Mouse (Mus musculus): Measurements from ENCODE around the gene H2-T3. TPM values are rescaled to one million over a fixed set of nuclear protein-coding genes. Genes with fewer than 3 reads are reported as not detected.
"Not testable (repeated sequence)": the region's sequence is repeated elsewhere in the genome, so short reads cannot be mapped to it uniquely, and the experiment has no call there.

Gene H2-T3
- polyA plus RNA-seq, 1 experiment from 2014 or later: not detected

DNA sequence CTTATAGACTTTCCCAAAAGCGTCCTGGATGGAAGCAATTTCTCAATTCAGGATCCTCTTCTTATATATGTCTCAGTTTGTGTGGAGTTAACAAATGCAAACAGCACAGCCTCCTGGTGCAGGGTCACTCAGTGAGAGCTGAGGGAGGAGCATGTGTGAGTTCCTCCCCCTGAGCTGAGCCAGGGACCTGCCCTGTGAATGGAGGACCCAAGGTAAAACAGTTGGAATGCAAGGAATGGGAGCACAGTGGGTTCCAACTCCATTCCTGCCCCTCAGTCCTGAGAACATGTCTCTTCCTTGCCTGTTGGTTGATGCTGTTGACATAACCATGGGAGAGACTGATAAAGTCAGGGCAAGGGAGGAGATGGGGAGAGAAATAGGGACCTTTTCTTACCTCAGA lies 21.0 kb downstream of the H2-T3 start:
- not testable (repeated sequence) for H3K27ac ChIP-seq (ENCODE audit: low read depth, low read length); H3K4me2 ChIP-seq (ENCODE audit: low read depth); DNase-seq (ENCODE audit: low spot score); ATAC-seq (ENCODE audit: insufficient read depth, low FRiP score, low TSS enrichment); H3K9ac ChIP-seq (ENCODE audit: low read length); H3K4me1 ChIP-seq (ENCODE audit: control insufficient read depth, insufficient read depth, low read length); H3K9me3 ChIP-seq (ENCODE audit: control insufficient read depth, low read length); H3K36me3 ChIP-seq (ENCODE audit: control insufficient read depth, insufficient read depth, low read length); H3K4me3 ChIP-seq (ENCODE audit: low read depth, low read length)
- peaks cover 56% of the 10 kb centered on the region for H3K27me3 ChIP-seq (ENCODE audit: control insufficient read depth, insufficient read depth, low read length)
- WGBS: no CpG with 5 or more reads among the region's 1 CpGs

DNA sequence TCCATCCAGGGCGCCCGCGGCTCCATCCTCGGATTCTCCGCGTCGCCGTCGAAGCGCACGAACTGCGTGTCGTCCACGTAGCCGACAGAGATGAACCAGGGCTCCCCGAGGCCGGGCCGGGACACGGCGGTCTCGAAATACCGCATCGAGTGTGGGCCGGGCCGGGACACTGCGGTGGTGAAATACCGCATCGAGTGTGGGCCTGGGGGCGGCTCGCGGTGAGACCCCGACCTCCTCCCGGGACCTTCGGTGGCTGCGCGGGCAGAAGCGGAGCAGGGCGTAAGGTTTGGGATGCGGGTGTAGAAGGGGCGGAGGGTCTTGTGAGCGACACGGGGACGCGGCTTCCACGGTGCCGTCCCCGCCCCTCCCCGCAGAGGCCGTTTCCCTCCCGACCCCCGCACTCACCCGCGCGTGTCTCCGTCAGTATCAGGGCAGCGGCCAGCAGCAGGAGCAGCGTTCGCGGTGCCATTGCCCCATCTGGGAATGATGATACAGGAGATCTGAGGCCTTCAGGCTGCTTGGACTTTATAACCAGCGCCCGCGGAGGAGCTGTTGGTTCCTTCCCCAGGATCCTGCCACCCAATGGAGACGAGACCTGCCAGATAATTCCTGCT lies 21.9 kb downstream of the H2-T3 start, which contains the start of gene Gm8909:
TSS of gene Gm8909 (minus strand) at position 499 of the 614 bp plus-strand sequence.
- Histone ChIP-seq H3K4me3 (ENCODE audit: low read depth, low read length) (peak within 1 kb of the TSS; percentile 22; the same call in 1 of the 2 replicates), H3K36me3 (ENCODE audit: control insufficient read depth, insufficient read depth, low read length) (no peaks in the 10 kb centered on the region), H3K9me3 (ENCODE audit: control insufficient read depth, low read length) (no peaks in the 10 kb centered on the region), H3K9ac (ENCODE audit: low read length) (no peak within 1 kb of the TSS), H3K4me2 (ENCODE audit: low read depth) (peak within 1 kb of the TSS; percentile 14; the same call in 1 of the 2 replicates), H3K27ac (ENCODE audit: low read depth, low read length) (no peak within 1 kb of the TSS), H3K27me3 (ENCODE audit: control insufficient read depth, insufficient read depth, low read length) (peaks cover 65% of the 10 kb centered on the region), H3K4me1 (ENCODE audit: control insufficient read depth, insufficient read depth, low read length) (no peaks in the 10 kb centered on the region)
- DNase-seq (ENCODE audit: low spot score) (no peak), ATAC-seq (ENCODE audit: insufficient read depth, low FRiP score, low TSS enrichment) (no peak)
- 3% methylated on average over 61 of the region's 63 CpGs for WGBS

DNA sequence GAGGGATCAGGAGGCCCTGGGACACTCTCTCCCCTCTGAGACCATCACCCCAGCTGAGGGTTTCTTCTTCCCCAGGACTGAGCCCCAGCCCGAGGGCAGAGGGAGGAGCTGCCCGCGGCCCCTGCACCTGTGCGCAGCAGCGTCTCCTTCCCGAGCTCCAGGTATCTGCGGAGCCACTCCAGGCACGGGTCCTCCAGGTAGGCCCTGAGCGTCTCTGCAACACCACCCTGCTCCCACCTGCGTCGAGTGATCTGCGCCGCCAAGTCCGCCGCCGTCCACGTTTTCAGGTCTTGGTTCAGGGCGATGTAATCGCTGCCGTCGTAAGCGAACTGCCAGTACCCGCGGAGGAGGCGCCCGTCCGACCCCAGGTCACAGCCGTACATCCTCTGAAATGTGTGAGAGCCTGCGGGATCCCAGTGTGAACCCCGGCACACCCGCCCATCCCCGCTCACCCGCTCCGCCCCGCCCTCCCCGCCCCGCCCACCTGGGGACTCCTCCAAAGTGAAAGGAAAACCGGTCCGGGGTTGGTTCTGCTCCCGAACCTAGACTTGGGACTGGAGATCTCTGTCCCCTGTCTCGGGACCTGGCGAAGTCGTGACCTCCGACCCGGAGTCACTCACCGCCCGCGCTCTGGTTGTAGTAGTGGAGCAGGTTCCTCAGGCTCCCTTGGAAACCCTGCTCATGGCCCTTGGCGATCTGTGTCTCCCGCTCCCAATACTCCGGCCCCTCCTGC lies 22.6 kb downstream of the H2-T3 start:
- Histone ChIP-seq H3K9ac (ENCODE audit: low read length) (no peak overlapping the region), H3K4me3 (ENCODE audit: low read depth, low read length) (peak overlapping the region; percentile 22; the same call in 1 of the 2 replicates), H3K4me1 (ENCODE audit: control insufficient read depth, insufficient read depth, low read length) (no peaks in the 10 kb centered on the region), H3K4me2 (ENCODE audit: low read depth) (peak overlapping the region; percentile 14; the same call in 1 of the 2 replicates), H3K27ac (ENCODE audit: low read depth, low read length) (no peak overlapping the region), H3K27me3 (ENCODE audit: control insufficient read depth, insufficient read depth, low read length) (peaks cover 70% of the 10 kb centered on the region), H3K9me3 (ENCODE audit: control insufficient read depth, low read length) (no peaks in the 10 kb centered on the region), H3K36me3 (ENCODE audit: control insufficient read depth, insufficient read depth, low read length) (no peaks in the 10 kb centered on the region)
- 1% methylated on average over 50 of the region's 51 CpGs for WGBS
- ATAC-seq (ENCODE audit: insufficient read depth, low FRiP score, low TSS enrichment) (no peak), DNase-seq (ENCODE audit: low spot score) (peak; percentile 14)

DNA sequence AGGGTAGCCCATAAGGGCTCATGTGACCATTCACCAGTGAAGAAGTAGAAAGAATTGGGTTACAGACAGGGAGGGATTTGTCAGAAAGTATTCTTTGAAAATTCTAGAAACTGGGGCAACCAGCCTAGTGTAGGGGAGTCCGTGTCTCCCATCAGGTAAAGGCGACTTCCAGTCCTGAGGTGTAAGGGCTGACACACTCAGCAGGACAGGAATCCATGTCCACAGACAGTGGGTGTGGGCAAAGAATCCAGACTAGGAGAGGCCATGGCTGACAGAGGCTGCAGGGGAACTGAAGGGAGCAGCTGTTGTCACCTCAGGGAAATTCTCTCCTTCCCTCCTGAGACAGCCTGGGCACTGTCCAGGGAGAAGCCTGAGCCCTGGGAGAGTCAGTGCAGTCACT lies 23.2 kb downstream of the H2-T3 start:
- H3K9ac ChIP-seq (ENCODE audit: low read length); H3K4me2 ChIP-seq (ENCODE audit: low read depth); H3K4me1 ChIP-seq (ENCODE audit: control insufficient read depth, insufficient read depth, low read length); H3K27ac ChIP-seq (ENCODE audit: low read depth, low read length); ATAC-seq (ENCODE audit: insufficient read depth, low FRiP score, low TSS enrichment); DNase-seq (ENCODE audit: low spot score); H3K9me3 ChIP-seq (ENCODE audit: control insufficient read depth, low read length); H3K36me3 ChIP-seq (ENCODE audit: control insufficient read depth, insufficient read depth, low read length); H3K4me3 ChIP-seq (ENCODE audit: low read depth, low read length): not testable (repeated sequence)
- WGBS: 9% methylated on average over 2 of the region's 2 CpGs
- peaks cover 76% of the 10 kb centered on the region for H3K27me3 ChIP-seq (ENCODE audit: control insufficient read depth, insufficient read depth, low read length)

DNA sequence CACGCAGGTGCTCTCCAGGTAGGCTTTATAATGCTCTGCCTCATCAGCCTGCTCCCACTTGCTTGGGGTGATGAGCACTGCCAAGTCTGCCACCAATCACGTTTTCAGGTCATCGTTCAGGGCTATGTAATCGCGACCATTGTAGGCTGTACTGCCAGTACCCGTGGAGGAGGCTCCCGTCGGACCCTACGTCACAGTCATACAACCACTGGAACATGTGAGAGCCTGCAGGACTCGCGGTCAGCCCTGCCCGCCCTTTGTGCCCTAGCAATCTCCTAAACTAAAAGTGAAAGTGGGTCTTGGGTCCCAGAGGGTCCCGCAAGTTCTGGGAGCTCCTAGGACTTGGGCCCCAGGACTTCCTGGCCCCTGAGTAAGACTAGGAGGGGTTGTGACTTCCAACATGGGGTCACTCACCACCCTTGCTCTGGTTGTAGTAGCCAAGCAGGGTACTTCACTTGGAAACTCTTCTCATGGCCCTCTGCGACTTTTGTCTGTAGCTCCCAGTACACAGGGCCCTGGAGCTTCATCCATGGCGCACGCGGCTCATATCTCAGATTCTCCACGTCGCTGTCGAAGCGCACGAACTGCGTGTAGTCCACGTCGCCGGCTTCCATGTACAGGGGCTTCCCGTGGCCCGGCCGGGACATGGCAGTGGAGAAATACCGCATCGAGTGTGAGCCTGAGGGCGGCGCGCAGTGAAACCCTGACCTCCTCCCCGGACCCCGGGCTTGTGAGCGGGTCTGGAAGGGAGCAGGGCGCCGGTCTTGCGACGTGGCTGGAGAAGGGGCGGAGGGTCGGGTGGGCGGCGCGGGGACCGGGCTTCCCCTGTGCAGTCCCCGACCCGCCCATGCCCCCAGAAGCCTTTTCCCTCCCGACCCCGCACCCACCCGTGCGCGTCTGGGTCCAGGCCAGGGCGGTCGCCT lies 28.7 kb downstream of the H2-T3 start:
- Histone ChIP-seq H3K9ac (ENCODE audit: low read length) (no peak overlapping the region), H3K36me3 (ENCODE audit: control insufficient read depth, insufficient read depth, low read length) (no peaks in the 10 kb centered on the region), H3K4me2 (ENCODE audit: low read depth) (no peak overlapping the region), H3K27ac (ENCODE audit: low read depth, low read length) (no peak overlapping the region), H3K9me3 (ENCODE audit: control insufficient read depth, low read length) (no peaks in the 10 kb centered on the region), H3K4me3 (ENCODE audit: low read depth, low read length) (no peak overlapping the region), H3K4me1 (ENCODE audit: control insufficient read depth, insufficient read depth, low read length) (no peaks in the 10 kb centered on the region), H3K27me3 (ENCODE audit: control insufficient read depth, insufficient read depth, low read length) (peaks cover 69% of the 10 kb centered on the region)
- WGBS: 1% methylated on average over 46 of the region's 56 CpGs
- ATAC-seq (ENCODE audit: insufficient read depth, low FRiP score, low TSS enrichment) (no peak), DNase-seq (ENCODE audit: low spot score) (peak; percentile 20)

DNA sequence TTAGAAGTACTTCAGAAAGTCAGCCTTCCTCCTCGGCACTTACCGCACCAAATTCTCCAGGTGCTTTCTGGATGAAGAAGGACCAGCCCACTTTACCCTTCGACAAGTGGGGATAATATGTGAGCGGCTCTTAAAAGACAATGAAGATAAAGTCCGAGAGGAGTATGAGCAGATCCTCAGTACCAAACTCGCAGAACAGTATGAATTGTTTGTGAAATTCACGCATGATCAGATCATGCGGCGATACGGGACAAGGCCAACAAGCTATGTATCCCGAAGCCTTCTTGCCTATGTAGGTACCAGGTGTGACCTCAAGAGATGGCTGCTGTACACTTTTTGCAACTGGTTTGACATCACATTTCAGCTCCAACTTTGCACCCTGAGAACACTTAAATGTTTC lies 31.8 kb downstream of the H2-T3 start:
- 10% methylated on average over 11 of the region's 11 CpGs for WGBS
- H3K27ac ChIP-seq (ENCODE audit: low read depth, low read length); DNase-seq (ENCODE audit: low spot score); ATAC-seq (ENCODE audit: insufficient read depth, low FRiP score, low TSS enrichment); H3K9ac ChIP-seq (ENCODE audit: low read length); H3K4me2 ChIP-seq (ENCODE audit: low read depth); H3K36me3 ChIP-seq (ENCODE audit: control insufficient read depth, insufficient read depth, low read length); H3K4me1 ChIP-seq (ENCODE audit: control insufficient read depth, insufficient read depth, low read length); H3K9me3 ChIP-seq (ENCODE audit: control insufficient read depth, low read length); H3K4me3 ChIP-seq (ENCODE audit: low read depth, low read length): not testable (repeated sequence)
- H3K27me3 ChIP-seq (ENCODE audit: control insufficient read depth, insufficient read depth, low read length): peaks cover 52% of the 10 kb centered on the region

DNA sequence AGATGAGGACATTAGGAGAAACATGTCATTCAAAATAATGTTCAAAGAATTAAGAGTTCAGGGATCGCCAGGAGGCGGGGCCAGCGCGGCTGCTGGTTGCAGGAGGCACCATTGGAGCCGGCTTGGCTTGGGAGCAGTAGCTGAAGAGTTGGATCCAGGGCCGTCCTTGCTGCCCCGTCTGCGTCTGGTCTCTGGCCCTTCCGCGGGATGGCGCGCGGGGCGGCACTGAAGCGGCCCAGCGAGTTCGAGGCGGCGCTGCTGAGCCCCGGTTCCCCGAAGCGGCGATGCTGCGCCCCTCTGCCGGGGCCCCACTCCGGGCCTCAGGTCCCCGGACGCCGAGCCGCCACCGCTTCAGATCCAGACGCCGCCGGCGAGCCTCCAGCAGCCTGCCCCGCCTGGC lies 32.3 kb downstream of the H2-T3 start:
- not testable (repeated sequence) for ATAC-seq (ENCODE audit: insufficient read depth, low FRiP score, low TSS enrichment); H3K27ac ChIP-seq (ENCODE audit: low read depth, low read length); H3K36me3 ChIP-seq (ENCODE audit: control insufficient read depth, insufficient read depth, low read length); H3K4me1 ChIP-seq (ENCODE audit: control insufficient read depth, insufficient read depth, low read length); H3K9ac ChIP-seq (ENCODE audit: low read length); H3K9me3 ChIP-seq (ENCODE audit: control insufficient read depth, low read length)
- H3K27me3 ChIP-seq (ENCODE audit: control insufficient read depth, insufficient read depth, low read length): peaks cover 49% of the 10 kb centered on the region
- 0 out of 2 replicates have a peak overlapping the region, but pooled peaks have one; percentile 18 for H3K4me3 ChIP-seq (ENCODE audit: low read depth, low read length)
- peak overlapping the region; percentile 26 for H3K4me2 ChIP-seq (ENCODE audit: low read depth)
- WGBS: 1% methylated on average over 33 of the region's 36 CpGs
- DNase-seq (ENCODE audit: low spot score): peak; percentile 18

DNA sequence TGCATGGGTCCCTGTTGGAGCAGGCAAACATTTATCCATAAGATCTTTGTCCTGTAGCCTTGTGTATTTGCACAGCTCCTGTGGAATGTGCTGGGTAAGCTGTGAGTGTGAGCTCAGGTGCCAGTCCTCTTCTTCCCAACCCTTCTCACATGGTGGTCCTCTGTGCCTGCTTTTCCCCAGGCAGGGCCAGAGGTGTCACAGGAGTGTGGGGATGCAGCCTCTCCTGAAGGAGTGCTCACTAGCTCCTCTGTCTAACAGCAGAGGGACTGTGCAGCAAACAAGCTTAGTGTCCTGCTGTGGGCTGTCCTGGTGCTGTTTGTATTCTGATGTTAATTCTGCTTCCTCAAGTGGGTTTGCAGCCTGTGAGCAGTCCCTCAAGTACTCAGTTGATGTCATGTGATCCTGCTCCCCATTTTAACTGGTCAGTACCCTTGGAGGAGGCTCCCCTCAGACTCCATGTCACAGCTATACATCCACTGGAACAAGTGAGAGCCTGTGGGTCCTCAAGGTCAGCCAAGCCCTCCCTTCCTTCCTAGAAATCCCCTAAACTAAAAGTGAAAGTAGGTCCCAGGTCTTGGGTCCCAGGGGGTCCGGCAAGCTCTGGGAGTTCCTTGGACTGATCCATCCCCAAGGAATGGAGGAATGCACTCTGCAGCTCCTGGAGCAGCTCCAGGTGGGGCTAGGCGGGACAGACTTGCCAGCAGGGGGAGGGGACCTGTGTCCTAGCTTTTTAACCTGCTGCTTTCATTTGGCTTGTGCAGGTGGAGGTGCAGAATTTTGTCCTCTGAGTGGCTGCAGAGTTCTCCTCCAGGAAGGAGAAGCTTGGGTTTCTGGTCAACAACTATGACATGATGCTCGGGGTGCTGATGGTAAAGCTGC lies 35.6 kb downstream of the H2-T3 start:
- Histone ChIP-seq H3K27me3 (ENCODE audit: control insufficient read depth, insufficient read depth, low read length) (peaks cover 24% of the 10 kb centered on the region), H3K9ac (ENCODE audit: low read length) (no peak overlapping the region), H3K4me3 (ENCODE audit: low read depth, low read length) (no peak overlapping the region), H3K4me2 (ENCODE audit: low read depth) (no peak overlapping the region), H3K36me3 (ENCODE audit: control insufficient read depth, insufficient read depth, low read length) (no peaks in the 10 kb centered on the region), H3K27ac (ENCODE audit: low read depth, low read length) (no peak overlapping the region), H3K4me1 (ENCODE audit: control insufficient read depth, insufficient read depth, low read length) (no peaks in the 10 kb centered on the region), H3K9me3 (ENCODE audit: control insufficient read depth, low read length) (no peaks in the 10 kb centered on the region)
- DNase-seq (ENCODE audit: low spot score) (no peak), ATAC-seq (ENCODE audit: insufficient read depth, low FRiP score, low TSS enrichment) (no peak)
- WGBS: 14% methylated on average over 3 of the region's 3 CpGs

All from neural tube, embryonic 11.5 days (tissue).